Mouse (Mus musculus) kidney, adult 2 months (tissue): ENCODE data around the gene Ldah. TPM values are rescaled to one million over a fixed set of nuclear protein-coding genes. Genes with fewer than 3 reads are reported as not detected.
"Not testable (repeated sequence)": the region's sequence is repeated elsewhere in the genome, so short reads cannot be mapped to it uniquely, and the experiment has no call there.

Source experiments
- DNase-seq: peaks from one replicate; pipeline ENCODE4 v3.0.0; 2021
- H3K27ac ChIP-seq: fragments of 200-500 bp; 2 replicates; pipeline ENCODE4 v1.5.1; 2012; ENCODE audit warnings: low read depth, low read length, control low read depth, inconsistent platforms; ENCODE audit not compliant: insufficient read depth
- H3K27me3 ChIP-seq: fragments of 200-500 bp; replicated peaks from 2 replicates; pipeline ENCODE4 v1.6.1; 2012; ENCODE audit warnings: mild to moderate bottlenecking, moderate library complexity, low read length, inconsistent platforms; ENCODE audit not compliant: control insufficient read depth, insufficient read depth
- H3K36me3 ChIP-seq: fragments of 200-500 bp; 2 replicates; pipeline ENCODE4 v1.6.1; 2012; ENCODE audit warnings: mild to moderate bottlenecking, moderate library complexity, low read length, inconsistent platforms; ENCODE audit not compliant: control insufficient read depth, insufficient read depth
- H3K4me1 ChIP-seq: fragments of 200-500 bp; 2 replicates; pipeline ENCODE4 v1.6.1; 2011; ENCODE audit warnings: low read length; ENCODE audit not compliant: control insufficient read depth, insufficient read depth
- H3K4me3 ChIP-seq: fragments of 200-500 bp; 2 replicates; pipeline ENCODE4 v1.5.1; 2011; ENCODE audit warnings: mild to moderate bottlenecking, low read depth, low read length, control low read depth; ENCODE audit not compliant: insufficient read depth
- CTCF ChIP-seq: fragments of 200-500 bp; conservative IDR thresholded peaks from 2 replicates; pipeline ENCODE4 v1.5.1; 2011; ENCODE audit warnings: low read depth, mild to moderate bottlenecking, control low read depth, low read length, moderate library complexity, mixed read lengths; ENCODE audit not compliant: insufficient read depth, insufficient read length
- POLR2A ChIP-seq: fragments of 200-500 bp; IDR thresholded peaks from one replicate; pipeline ENCODE4 v1.6.1; 2011; ENCODE audit warnings: low read depth, low read length, control low read depth
- WGBS: fragments of 180-500 bp; shearing (Covaris S2); methylation state at CpG from one replicate; pipeline ENCODE4 v1.1.7; 2018; 5-methylcytosine and 5-hydroxymethylcytosine counted together
- polyA plus RNA-seq: library from polyadenylated mRNA; depleted of rRNA; stranded (reverse); fragments of >200 nt; gene quantifications from 2 replicates; pipeline ENCODE4 v1.2.3, GENCODE M21; 2012; rRNA removed

Gene Ldah
- polyA plus RNA-seq, result 36.5 and 40.0 TPM in 2 replicates

DNA sequence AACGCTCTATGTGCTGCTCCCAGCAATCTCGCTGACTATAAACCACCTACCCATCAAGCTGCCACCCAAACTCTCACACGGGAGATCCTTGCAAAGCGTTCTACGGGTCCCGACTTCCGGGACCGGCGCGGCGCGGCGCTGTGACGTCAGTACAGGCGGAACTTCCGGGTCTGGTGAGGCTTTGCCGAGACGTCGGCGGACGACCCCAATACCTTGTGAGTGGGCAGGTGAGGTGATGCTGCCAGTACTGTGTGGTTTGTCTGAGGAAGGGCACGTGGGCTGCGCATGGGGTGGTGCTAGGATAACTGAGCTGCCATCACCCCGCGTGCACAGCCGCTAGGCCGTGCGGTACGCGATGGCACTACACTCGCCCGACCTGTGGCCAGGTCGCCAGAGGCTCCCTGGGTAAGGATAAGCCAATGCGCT, at the start of gene Ldah:
TSS of gene Ldah (plus strand) at position 130 of the 426 bp plus-strand sequence.
- under 1% methylated on average over 34 of the region's 34 CpGs for WGBS
- H3K27me3 ChIP-seq, result no peaks in the 10 kb centered on the region
- TF ChIP-seq POLR2A (peak; percentile 29), CTCF (peak; percentile 45; the same call in 1 of the 2 replicates)
- peak within 1 kb of the TSS; percentile 92 for H3K4me3 ChIP-seq
- 0 out of 2 replicates have a peak, but pooled peaks cover 3% of the 10 kb centered on the region for H3K4me1 ChIP-seq
- no peaks in the 10 kb centered on the region for H3K36me3 ChIP-seq
- peak within 1 kb of the TSS; percentile 47; the same call in 1 of the 2 replicates for H3K27ac ChIP-seq
- DNase-seq, result peak; percentile 91

DNA sequence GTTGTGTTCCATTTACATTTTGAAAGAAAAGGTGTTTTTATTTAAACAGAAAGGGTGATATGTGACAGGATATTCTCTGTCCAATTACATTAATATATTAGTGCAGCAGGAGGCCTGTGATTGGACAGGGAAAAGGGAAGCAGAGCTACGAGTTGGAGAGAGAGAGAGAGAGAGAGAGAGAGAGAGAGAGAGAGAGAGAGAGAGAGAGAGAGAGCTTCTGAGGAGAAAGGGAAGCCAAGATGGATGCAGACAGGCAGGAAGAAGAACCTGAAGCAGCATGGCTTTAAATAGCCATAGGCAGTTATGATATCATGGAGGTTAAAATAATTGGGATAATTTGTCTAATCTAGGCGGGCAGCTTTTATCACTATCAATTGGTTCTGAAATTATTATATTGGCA, 40.2 kb upstream of the Ldah start:
- Histone ChIP-seq H3K36me3 (no peaks in the 10 kb centered on the region), H3K27ac (no peak overlapping the region), H3K4me1 (no peaks in the 10 kb centered on the region), H3K4me3 (no peak overlapping the region), H3K27me3 (no peaks in the 10 kb centered on the region)
- TF ChIP-seq CTCF (no peak), POLR2A (no peak)
- DNase-seq, result no peak
- WGBS, result 62% methylated on average over 2 of the region's 2 CpGs

DNA sequence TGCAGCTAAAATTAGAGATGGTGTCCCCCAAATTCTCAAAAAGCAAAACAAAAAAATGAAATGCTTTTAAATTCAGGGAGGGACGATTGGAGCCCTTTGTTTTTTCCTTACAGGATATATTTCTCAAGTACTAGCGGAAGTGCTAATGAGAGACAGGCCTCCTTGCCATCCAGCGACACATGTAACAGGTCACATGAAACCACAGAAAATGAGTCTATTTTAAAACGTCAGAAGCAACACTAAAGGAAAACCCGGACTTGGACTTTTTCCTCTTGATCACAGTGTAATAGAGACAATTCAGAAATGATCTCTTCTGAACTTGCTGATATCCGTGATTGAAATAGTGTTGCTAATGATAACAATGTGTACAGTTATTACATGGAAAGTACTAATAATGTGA, 27.0 kb upstream of the Ldah start:
- WGBS, result 61% methylated on average over 6 of the region's 6 CpGs
- Histone ChIP-seq H3K36me3 (no peaks in the 10 kb centered on the region), H3K4me3 (no peak overlapping the region), H3K27ac (no peak overlapping the region), H3K4me1 (no peaks in the 10 kb centered on the region), H3K27me3 (no peaks in the 10 kb centered on the region)
- TF ChIP-seq POLR2A (no peak), CTCF (no peak)
- no peak for DNase-seq

DNA sequence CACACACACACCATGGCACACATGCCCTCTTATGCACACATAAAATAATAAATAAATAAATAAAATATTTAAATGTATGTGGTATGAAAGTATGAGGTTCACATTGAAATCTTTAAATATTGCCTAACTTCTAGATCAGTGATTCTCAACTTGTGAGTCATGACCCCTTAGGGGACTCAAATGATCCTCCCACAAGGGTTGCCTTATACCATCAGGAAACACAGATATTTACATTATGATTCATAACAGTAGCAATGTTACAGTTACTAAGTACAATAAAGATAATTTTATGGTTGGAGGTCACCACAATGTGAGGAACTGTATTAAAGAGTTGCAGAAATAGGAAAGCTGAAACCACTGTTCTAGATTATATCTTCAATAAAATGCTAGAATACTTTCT, 26.2 kb upstream of the Ldah start:
- TF ChIP-seq POLR2A, result no peak
- TF ChIP-seq CTCF, result no peak
- no peaks in the 10 kb centered on the region for H3K4me1 ChIP-seq
- no peak overlapping the region for H3K4me3 ChIP-seq
- no peaks in the 10 kb centered on the region for H3K27me3 ChIP-seq
- no peaks in the 10 kb centered on the region for H3K36me3 ChIP-seq
- no peak for DNase-seq
- no peak overlapping the region for H3K27ac ChIP-seq

DNA sequence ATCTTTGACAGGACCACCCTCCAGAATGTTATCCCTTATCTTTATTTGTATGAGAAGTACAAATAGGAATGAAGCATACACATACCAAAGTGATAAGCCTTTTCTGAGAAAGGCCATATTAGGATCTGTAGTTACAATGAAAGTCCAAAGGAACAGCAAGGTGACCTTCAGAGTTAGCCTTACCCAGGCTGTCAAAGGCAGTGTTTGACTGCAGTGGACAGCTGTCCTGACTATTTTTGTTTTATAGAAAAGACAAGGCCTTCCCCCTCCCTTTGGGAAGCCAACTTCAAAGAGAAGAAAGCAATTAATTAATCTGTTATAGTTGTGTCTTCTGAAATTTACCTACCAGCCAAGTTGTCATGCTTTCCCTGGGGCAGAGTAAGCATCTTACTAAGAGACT, 23.4 kb upstream of the Ldah start:
- no peak overlapping the region for H3K27ac ChIP-seq
- TF ChIP-seq CTCF (no peak), POLR2A (no peak)

DNA sequence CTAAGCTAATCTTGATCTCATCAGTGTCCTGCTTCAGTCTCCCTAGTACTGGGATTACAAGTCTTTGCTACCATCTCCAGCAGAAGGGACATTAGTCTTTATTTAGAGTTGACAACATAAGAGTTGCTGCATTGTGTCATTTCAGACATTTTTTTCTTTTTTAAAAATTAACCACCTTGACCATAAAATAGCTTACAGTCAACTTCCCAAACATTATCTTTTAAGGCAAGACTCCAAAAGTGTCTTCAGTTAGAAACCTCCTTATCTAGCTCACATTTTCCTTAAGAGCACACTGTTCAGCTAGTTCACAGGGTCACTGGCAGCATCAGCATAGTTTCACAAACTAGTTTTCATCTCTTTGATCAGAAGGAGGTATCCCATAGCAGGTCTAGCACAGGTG, 19.7 kb upstream of the Ldah start:
- TF ChIP-seq CTCF (no peak), POLR2A (no peak)
- H3K36me3 ChIP-seq, result no peaks in the 10 kb centered on the region
- H3K4me3 ChIP-seq, result no peak overlapping the region
- H3K27ac ChIP-seq, result no peak overlapping the region
- no peak for DNase-seq
- no peaks in the 10 kb centered on the region for H3K4me1 ChIP-seq
- H3K27me3 ChIP-seq, result no peaks in the 10 kb centered on the region

More for the DNA sequence above, 23.4 kb upstream of the Ldah start:
- Histone ChIP-seq H3K36me3 (no peaks in the 10 kb centered on the region), H3K4me1 (no peaks in the 10 kb centered on the region), H3K4me3 (no peak overlapping the region), H3K27me3 (no peaks in the 10 kb centered on the region)
- DNase-seq, result no peak

DNA sequence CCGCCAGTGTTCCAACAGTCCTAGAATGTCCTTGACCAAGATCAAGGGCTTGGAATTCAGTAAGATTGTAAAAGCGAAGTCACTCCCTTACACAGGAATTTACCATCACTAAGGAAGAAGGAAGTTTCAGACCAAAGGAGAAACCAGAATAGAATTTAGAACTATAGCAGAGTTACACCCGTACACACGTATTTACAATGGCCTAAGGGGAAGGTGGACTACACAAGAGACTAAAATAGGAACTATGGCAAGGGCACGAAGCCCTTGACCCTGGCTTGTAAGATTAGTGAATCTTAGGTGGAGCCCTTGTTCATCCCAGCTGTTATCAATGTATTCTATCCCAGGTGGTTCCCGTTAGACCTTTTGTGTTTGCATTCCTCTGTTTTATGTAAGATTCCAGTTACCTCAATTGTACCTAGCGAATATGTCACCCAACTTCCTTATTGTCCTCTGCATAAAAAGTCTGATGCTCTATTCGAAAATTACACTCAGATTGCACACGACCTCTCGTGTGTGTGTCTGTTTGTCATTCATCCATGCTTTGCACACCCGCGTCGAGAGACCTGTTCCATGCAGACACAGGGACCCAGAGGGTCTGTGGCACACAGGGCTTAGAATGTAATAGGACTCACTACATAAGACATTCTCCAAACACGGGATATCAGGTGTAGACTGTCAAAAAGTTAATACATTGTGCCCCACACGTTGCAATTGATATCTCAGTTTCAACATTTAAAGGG, 18.9 kb upstream of the Ldah start:
- WGBS, result 85% methylated on average over 15 of the region's 15 CpGs
- H3K4me3 ChIP-seq, H3K4me1 ChIP-seq, H3K27me3 ChIP-seq, DNase-seq, H3K27ac ChIP-seq, H3K36me3 ChIP-seq: not testable (repeated sequence)

DNA sequence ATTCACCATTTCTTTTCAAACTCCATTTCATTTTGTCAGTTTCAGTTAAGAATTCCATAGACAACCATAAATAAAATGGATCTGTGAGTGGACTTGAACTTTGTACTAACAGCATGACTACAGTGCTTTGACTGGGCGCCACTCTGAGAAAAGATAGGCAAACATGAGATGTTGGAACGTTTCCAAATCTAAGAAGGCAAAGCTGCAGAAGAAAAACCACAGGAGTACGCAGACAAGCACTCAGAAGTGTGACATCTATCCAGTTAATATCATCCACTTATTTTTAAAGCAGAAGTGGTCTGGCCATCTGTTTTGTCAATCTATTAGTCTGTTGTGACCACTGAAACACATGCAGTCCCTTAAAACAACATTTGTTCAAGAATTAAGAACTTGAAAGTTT, 18.2 kb upstream of the Ldah start:
- 58% methylated on average over 3 of the region's 3 CpGs for WGBS

More for the DNA sequence above, 18.2 kb upstream of the Ldah start:
- Histone ChIP-seq H3K36me3 (no peaks in the 10 kb centered on the region), H3K4me3 (no peak overlapping the region), H3K27ac (no peak overlapping the region), H3K27me3 (no peaks in the 10 kb centered on the region), H3K4me1 (no peaks in the 10 kb centered on the region)
- TF ChIP-seq POLR2A, result no peak
- no peak for TF ChIP-seq CTCF
- DNase-seq, result no peak
